Mouse (Mus musculus): ENCODE results near the gene Hectd2.

Hectd2 gene

GRCm38 (mm10) chr19:36573986-36574385, 19.5 kb downstream of the Hectd2 start:
- no peak for DNase-seq

DNA sequence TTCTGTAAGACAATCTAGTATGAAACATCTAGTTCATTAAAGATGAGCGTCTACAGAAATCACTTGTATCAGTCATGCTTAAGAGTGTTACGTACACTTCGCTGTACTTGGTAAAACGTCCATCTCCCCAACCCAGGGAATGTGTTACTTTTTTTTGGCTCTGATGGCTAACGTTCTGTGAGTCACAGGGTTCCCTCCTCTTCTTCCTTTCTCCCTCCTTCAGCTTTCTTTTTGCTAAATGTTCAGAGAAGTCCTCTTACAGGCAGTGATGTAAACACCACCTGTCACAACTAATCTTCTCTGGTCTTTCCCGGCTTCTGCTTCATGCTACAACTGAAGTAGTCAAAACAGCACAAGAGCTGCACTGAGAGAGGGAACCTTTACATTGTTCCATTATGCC, 20.7 kb downstream of the Hectd2 start:
- DNase-seq = no peak

- no peak for DNase-seq
Measured at GRCm38 (mm10) chr19:36580874-36581273, 26.4 kb downstream of the Hectd2 start.

DNA sequence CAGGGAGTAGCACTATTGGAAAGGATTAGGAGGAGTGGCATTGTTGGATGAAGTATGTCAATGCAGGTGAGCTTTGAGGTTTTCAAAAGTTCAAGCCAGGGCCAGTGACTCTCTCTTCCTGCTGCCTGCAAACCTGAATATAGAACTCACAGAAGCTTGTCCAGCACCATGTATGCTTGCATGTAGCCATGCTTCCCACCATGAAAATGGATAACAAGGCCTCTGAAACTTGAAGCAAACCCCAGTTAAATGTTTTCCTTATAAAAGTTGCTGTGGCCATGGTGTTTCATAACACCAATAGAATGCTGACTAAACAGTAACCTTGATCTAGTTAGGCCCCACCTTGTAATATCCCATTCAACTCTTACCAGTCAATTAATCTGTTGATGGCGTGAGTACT, 27.7 kb downstream of the Hectd2 start:
- DNase-seq = no peak

DNA sequence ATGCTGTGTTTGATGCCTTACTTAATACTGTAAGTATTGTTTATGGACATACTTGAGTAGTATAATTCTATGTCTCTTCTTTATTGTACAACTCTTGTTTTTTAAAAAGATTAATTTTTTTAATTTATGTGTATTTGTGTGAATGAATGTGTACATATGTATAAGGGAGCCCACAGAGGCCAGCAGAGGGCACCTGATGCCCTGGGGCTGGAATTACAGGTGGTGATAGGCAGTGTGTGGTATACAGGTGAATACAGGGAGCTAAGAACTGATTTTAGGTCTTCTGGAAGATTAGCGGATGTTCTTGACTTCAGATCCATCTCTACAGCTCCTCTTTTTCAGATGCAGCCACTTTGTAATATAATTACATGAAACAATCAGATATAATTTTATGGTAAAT, 31.1 kb downstream of the Hectd2 start:
- no peak for DNase-seq

GRCm38 (mm10) chr19:36594409-36594808, 40.0 kb downstream of the Hectd2 start:
- DNase-seq = no peak

DNA sequence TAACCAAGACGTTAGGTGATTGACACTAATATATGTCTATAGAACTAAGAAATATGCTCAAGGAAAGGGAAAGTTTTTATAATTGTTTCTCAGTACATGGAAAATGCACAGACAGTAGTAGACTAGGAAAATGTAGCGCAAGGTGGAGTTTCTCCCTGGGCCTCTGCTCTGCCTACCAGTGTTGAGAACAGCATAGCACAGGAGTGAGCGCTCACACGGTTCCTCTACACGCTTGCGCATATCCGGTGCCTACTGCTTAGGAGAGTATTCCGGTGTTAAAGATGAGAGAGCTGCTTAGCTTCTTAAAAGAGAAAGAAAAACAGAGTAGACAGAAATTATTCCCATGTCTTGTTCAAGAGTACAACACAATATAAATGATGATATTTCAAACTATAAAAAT, 47.4 kb downstream of the Hectd2 start:
- no peak for DNase-seq

GRCm38 (mm10) chr19:36602535-36603312, 48.3 kb downstream of the Hectd2 start:
- DNase-seq = no peak

DNA sequence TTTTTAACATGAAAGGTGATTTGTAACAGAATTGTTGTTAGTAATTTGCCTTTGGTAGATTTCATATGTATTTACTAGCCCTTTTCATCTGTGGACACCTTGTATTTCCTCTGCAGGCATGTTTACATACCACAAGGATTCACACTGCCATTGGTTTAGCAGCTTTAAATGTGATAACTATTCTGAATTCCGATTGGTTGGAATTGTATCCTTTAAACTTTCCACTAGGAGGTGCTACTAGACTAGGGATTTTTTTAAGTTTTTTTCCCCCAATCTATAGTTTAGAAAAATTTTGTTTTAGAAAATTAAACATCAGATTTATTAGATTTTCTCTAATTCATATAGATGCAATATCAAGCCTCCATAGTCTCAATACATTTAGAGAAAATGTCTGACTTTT, 51.8 kb downstream of the Hectd2 start:
- DNase-seq = no peak

DNA sequence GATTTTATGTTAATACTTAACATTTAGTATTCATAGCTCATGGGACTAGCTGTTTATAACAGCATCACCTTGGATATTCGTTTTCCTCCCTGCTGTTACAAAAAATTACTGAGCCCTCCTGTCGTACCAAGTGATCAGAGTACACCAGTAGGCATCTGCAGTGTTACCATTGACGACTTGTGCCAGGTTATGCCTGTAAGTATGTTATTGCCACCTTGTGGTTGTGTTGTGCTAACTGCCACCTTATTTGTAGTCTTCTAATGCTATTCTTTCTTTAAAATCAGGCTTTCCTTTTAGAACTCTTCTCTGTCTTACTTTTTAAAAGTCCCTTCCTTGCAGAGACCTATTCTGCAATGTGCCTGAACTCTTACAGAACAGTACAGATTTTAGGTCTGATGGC, 54.8 kb downstream of the Hectd2 start:
- DNase-seq = no peak

DNA sequence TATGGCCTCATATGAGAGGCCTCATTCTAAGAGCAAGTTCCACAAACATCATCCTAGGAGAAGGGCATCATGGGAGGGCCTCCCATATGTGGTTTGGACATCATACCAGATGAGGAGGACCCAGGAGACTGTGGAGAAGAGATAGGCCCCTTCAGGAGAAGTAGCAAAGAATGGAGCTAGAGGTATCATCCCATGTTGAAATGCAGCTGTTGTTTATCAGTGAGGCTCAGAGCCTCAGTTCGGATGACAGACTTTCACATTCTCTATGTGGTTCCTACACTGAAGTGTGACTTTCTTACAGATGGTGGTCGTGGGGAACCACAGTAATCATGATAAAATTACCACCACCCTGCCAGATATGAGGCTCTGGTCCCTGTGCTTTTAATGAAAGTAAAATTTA, 55.9 kb downstream of the Hectd2 start:
- DNase-seq = no peak

DNA sequence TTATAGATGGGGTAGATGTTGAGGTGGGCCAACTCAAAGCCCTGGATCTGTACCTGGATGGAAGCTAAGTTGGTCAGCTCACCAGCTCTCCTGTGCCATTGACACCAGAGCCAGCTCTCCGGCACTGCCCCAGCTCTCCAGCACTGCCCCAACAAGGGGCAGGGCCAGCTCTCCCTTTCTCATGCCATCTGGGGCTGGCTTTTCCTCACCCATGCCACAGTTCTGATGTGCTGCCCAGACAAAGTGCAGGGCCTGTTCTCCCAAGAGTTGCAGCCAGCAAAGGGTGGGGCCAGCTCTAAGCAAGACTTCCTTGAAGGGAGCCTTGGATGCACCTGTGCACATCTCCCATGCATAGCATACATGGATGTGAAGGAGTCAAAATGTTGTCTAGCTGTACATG, 71.5 kb downstream of the Hectd2 start:
- DNase-seq = no peak

GRCm38 (mm10) chr19:36626881-36627280, 72.4 kb downstream of the Hectd2 start:
- no peak for DNase-seq

DNA sequence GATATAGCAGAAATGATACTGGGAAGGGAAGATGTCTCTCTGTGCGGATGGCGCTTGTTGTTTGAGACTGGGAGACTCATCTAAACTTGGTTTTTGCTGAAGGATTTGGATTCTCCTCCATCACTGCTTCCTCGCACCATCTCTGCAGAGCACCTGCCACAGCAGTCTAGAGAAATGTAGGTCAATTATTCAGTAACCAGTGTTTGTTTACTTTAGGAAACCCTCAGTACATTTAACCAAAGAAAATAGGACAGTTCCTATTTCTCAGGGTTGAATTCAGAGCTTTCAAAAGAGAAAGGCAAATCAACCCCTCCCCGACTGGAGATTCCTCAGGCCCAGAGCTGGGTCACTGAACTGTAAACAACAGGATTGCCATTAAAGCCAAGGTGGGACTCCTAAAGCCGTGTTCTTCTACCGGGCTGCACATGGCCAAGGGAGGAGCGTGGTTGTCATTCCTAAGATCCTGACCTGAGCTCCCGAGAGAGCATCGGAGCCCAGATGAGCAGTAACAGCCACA, 75.0 kb downstream of the Hectd2 start:
- DNase-seq = no peak

DNA sequence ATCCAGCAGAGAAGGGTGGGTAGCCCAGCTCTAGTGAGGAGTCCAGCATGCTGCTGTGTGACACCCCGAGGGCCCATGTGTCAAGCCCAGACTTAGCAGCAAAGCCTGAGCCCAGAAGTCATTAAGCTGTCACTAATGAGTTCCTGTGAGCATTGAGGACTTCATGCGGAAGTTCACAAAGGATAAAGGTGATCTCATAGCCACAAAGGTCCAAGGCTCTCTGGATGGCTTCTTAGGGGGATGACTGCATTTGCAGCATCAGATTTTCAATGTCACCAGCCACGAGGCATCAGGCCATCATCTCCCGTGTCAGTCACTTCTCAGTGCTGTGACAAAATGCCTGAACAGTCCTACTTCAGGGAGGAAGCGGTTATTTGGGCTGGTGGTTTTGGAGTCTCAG, 75.9 kb downstream of the Hectd2 start:
- no peak for DNase-seq

GRCm38 (mm10) chr19:36634771-36635170, 80.3 kb downstream of the Hectd2 start:
- no peak for DNase-seq

DNA sequence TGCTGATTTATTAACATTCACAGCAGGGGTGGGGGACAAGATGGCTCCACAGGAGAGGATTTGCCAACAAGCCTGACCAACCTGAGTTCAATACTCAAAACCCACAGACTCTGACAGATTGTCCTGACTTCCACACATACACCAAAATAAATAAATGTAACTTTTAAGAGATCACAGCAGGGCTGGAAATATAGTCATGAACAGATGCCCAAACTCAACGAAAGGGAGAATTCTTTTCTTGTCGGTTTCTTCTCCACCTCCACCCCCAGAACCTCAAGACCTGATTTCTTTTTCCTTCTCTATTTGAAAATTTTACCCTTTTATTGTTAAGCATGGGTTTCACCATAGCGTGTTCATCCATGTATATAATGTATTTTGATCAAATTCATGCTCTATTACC, 82.8 kb downstream of the Hectd2 start:
- no peak for DNase-seq

GRCm38 (mm10) chr19:36637948-36638587, 83.6 kb downstream of the Hectd2 start:
- no peak for DNase-seq

DNA sequence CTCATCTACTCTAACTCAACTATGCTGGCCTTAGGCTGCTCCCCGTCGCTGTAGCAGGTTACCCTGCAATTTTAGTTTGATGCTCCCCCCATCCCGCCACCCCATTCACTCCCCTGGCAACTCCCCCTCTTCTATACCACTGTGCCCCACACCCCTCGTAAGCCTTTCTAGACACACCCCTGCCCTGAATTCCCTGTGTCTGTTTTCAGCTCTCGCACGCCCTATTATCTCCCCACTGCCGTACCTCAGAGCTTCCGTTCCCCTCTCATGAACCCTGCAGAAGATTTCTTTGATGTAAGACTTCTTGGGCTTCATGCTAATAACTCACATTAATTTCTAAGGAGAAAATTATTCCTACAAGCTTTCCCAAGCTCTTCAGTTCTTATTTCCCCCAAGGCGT, 84.6 kb downstream of the Hectd2 start:
- no peak for DNase-seq

DNA sequence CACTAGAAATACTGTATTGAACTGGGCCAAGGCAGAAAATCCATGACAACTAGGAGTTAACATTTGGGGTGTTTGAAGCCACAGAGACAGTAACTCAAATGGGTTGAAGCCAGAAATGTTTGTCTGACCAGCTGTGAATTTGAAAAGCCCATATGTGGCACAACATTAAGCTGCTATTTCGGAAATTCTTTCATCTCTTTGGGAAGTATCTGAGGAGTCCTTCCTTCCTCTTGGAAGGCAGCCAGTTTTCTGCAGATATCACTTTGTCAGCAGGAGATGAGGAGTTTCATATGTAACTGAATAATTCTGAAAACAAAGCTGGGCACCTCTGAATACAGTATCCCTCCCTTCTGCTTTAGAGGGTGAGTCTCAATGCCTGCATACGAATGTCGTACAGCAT, 86.7 kb downstream of the Hectd2 start:
- no peak for DNase-seq

GRCm38 (mm10) chr19:36645308-36645889, 91.0 kb downstream of the Hectd2 start:
- DNase-seq = no peak

GRCm38 (mm10) chr19:36646132-36646828, 91.8 kb downstream of the Hectd2 start:
- no peak for DNase-seq

GRCm38 (mm10) chr19:36652686-36653085, 98.2 kb downstream of the Hectd2 start:
- DNase-seq = no peak

GRCm38 (mm10) chr19:36662734-36663133, 108.3 kb downstream of the Hectd2 start:
- DNase-seq = no peak
